Mouse (Mus musculus) lung, adult 2 months (tissue): ENCODE data around the gene Gnb5.

Source experiments
- CTCF ChIP-seq: fragments of 200-500 bp; IDR thresholded peaks from 2 replicates; pipeline ENCODE4 v1.5.1; 2011; ENCODE audit warnings: mild to moderate bottlenecking, low read length, control low read depth; ENCODE audit not compliant: insufficient read depth
- POLR2A ChIP-seq: fragments of 200-500 bp; IDR thresholded peaks from 2 replicates; pipeline ENCODE4 v1.6.1; 2011; ENCODE audit warnings: low read depth, mild to moderate bottlenecking, control low read depth, low read length, borderline replicate concordance; ENCODE audit errors: extremely low read depth

DNA sequence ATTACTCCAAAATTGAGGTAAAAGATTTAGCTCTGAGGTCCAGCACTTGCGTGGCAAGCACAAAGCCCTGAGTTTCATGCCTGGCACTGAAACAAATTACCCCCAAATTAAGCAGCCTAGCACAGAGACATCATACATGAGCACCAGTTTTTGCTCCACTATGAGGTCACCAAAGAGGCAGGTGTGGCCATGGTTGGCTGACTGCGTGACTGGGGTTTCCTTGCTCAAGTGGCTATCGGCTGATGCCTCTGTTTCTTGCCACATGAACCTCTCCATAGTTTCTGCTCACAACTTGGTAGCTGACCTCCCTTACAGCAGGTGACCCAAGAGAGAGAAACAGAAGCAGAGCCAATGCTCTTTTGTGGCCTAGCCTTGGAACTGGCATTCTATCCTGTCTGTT lies 22.0 kb downstream of the Gnb5 start:
- TF ChIP-seq CTCF (no peak), POLR2A (no peak)
